Mouse (Mus musculus) hematopoietic stem cell, adult 5-6 weeks (primary cell): ENCODE results near the gene Hdac7. TPM values are rescaled to one million over a fixed set of nuclear protein-coding genes. Genes with fewer than 3 reads are reported as not detected.

Experiments used
- ATAC-seq, 2 experiments: fragments of 125-278 bp in 1 of 2; replicated peaks in 1 of 2; 2 replicates each; pipeline ENCODE4 v1.8.0; 2016 to 2017; ENCODE audit warnings: inconsistent platforms in 2 of 2, mild to moderate bottlenecking in 2 of 2, moderate number of reproducible peaks in 2 of 2, low read depth in 1 of 2, moderate TSS enrichment in 1 of 2; ENCODE audit not compliant: low FRiP score in 2 of 2, poor library complexity in 2 of 2, severe bottlenecking in 2 of 2, insufficient read depth in 1 of 2, low TSS enrichment in 1 of 2
- total RNA-seq: library from RNA; stranded (forward); fragments of 172-1452, 232-1000 nt; gene quantifications from 2 replicates; pipeline ENCODE4 v1.2.3, GENCODE M21; 2017

Hdac7 gene
- total RNA-seq, 1 experiment from 2014 or later: 18.9 TPM

- ATAC-seq: no peak
These were observed 33.9 kb downstream of the Hdac7 start for GRCm38 (mm10) chr15:97810399-97810798.

DNA sequence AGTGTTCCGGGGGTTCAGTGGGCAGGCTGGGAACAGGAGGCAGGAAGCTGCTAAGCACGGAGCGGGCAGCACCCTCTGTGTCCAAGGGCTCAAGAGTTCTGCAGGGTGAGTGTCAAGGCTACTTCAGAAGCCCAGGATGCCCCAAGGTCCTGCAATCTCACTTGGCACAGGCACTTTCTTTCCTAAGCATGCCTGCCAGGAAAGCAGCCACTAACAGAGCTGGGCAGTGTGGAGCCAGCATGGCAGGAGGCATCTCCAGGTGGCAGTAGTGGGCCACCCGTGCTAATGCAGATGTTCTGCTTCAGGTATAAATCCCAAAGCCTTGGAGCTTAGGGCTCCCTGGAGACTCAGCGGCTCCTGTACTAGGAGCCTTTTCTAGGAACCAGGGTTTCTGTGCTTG lies 34.4 kb downstream of the Hdac7 start:
- no peak for ATAC-seq

- no peak for ATAC-seq
These were observed 35.1 kb downstream of the Hdac7 start for GRCm38 (mm10) chr15:97809206-97809605.

- ATAC-seq: no peak
These were observed 35.8 kb downstream of the Hdac7 start for GRCm38 (mm10) chr15:97808532-97808931.

- ATAC-seq: no peak
These were observed 36.4 kb downstream of the Hdac7 start for GRCm38 (mm10) chr15:97807867-97808266.

DNA sequence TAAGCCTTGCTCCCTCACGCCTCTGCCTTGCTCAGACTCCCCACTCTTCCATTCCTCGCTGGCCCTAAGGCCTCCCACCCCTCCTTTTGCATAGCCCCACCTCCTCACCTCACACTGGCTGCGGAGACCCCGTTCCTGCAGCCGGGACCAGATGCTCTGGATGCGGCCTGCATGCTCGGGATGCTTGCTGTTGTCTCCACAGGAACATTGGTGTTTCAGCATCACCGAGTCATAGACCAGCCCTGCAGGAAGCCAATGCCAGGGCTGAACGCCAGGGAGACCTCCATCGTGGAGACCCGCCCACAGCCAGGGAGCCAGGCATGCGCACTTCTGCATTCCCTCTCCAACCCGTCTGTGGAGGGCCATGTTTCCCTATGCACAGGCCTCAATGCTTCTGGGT lies 41.7 kb downstream of the Hdac7 start:
- ATAC-seq: no peak

DNA sequence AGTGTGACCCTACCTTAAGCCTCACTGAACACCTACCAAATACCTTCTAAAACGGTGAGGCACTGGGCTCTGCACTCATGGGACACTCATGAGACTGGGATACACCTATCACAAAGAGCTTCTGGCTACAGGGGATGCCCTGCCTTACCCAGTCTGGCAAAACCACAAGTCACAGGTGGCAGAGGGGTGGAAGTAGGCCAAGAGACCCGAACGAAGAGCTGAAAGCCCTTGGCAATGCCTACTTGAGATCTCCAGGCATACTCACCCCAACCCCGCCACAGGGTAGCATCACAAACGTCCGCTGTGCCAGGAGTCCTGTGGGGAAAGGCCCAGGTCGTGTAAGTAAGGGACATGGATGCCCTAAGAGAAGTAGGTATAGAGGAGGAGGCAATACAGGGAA lies 42.5 kb downstream of the Hdac7 start:
- no peak for ATAC-seq

DNA sequence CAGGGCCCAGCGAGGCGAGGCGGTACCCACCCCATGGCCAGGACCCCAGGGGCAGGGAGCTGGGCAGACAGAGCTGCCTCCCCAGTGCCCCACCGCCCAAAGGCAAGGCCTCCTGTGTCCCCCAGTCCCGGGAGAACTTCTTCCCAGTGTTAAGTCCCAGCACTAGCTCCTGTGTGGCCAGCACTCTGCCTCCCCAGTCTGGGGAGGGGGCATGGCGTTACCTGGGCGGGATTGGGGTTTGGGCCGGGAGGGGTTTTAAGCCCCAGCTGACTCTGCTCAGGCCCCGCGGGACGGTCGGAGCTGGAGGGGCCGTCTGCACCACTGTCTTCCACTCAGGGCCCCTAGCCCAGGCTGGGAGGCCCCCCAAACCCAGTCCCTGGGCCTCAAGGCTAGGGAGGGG lies 43.4 kb downstream of the Hdac7 start:
- ATAC-seq: no peak

DNA sequence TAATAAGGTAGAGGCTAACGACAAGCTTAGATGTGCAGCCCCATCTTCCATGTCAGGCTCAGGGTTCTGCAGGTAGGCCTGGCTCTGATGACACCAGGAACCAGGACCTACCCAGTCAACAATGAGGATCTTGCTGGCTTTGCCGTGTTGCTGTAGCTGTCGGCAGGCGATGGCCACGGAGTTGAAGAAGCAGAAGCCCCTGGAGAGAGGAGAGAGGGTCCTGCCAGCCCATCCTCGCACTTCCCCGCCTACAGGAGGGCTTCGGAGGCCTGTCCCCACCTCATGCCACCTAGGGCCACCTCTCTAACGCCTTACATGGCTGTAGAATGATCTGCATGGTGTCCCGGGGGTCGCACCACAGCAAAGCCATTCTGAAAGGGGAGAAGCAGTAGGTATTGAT lies 44.9 kb downstream of the Hdac7 start:
- ATAC-seq: no peak

- ATAC-seq: no peak
These were observed 46.2 kb downstream of the Hdac7 start for GRCm38 (mm10) chr15:97798134-97798533.

DNA sequence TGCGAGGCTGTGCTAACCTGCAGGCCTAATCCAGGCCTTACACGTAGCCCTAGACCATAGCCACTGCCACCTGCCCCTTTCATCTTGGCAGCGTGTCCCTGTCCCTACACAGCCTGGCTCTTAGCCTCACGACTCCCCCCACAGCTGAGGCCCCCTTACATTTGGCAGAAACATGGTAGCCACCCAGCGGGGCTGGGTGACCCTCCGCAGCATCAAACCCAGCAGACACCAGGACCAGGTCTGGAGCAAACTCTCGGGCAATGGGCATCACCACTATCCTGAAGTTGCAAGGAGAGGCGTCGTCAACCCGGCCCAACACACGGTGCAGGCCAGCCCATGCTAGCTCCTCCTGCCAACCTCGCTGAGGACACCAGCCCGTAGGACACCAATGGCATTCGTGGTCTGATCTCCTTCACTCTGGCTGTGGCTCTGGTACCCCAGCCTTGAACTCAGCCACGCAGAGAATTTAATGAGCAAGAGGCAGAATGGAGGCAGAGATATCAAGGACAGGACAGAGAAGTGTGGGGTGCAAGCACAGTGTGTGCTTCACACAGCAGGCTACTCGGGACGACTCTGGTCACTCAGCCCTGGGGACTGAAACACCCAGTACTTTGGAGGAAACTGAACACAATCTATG lies 47.5 kb downstream of the Hdac7 start:
- no peak for ATAC-seq

DNA sequence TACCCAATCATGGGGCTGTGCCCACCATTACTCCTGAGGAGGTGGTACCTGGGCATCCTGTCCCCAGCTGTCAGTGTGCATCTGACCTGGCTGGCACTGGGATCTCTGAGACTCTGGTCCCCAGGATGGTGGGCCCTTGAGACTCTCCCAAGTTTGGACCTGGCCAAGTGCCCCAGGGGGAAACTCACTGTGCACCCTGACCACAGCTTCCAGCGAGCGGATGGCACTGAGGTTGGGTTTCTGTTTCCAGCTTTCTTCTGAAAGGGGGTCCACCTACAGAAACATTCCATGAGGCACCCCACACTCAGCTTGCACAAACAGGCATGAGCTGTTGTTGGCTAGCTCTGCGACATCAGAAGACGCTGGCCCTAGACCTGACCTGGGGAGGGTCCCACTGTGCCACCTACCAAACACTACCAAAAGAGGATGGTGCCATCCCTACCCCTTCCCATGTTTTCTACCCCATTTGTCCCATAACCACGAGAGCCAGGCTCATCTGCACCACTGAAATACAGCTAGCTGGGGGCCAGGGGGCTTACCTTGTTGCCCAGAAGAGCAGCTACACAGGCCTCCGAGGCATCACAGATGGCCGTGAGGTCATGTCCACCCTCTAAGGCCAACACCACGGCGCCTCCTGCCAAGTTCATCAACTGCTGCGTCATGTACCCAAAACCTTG lies 48.6 kb downstream of the Hdac7 start:
- ATAC-seq: no peak

DNA sequence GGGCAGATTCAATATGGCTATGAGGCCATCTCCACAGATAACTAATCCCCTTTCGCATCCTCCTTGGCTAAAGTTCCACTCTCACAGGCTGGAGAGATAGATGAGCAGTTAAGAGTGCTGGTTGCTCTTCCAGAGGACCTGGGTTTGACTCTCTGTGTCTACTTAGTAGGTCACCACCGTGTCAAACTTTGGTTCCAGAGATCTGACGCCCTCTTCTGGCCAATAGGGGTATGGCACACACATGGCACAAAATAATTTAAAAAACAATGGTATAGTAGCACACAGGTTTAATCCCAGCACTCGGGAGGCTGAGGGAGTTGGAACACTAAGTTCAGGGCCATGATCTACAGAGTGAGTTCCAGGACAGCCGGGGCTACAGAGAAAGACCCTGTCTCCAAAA lies 50.0 kb downstream of the Hdac7 start:
- ATAC-seq: no peak

- ATAC-seq: no peak
These were observed 50.7 kb downstream of the Hdac7 start for GRCm38 (mm10) chr15:97793386-97794153.

- no peak for ATAC-seq
These were observed 53.1 kb downstream of the Hdac7 start for GRCm38 (mm10) chr15:97791126-97791700.

GRCm38 (mm10) chr15:97789761-97790505 lies 54.4 kb downstream of the Hdac7 start:
- ATAC-seq: no peak; a peak in 1 of 4 replicates

DNA sequence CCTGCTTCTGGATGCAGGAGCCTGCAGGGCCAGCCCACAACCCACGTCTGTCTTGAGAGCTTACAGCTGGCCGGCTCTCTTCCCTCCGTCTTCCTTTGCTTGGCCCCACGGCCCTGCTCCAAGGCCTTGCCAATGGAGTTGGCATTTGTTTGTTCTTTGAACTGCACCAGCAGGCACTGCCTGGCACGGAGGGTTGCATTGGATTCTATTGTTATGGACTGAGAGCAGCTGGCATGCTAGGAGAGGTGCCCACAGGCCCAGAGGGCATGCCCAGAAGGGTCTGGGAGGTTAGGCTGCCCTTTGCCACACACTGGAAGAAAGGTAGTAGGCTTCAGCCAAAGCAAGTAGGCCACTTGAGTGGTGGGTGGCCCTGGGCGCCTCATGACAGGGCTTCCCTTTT lies 55.5 kb downstream of the Hdac7 start:
- no peak for ATAC-seq
